Mouse (Mus musculus): ENCODE results near the gene Mrfap1. TPM values are rescaled to one million over a fixed set of nuclear protein-coding genes. Genes with fewer than 3 reads are reported as not detected.

The Mrfap1 gene
- polyA plus RNA-seq, 1 experiment from 2014 or later: 573 TPM

- Histone ChIP-seq H3K4me2 (no peak overlapping the region), H3K4me3 (ENCODE audit: low read depth, low read length) (no peak overlapping the region), H3K9me3 (ENCODE audit: low read depth, low read length) (no peaks in the 10 kb centered on the region), H3K36me3 (ENCODE audit: insufficient read depth) (no peaks in the 10 kb centered on the region), H3K4me1 (ENCODE audit: insufficient read depth) (no peaks in the 10 kb centered on the region), H3K27me3 (ENCODE audit: insufficient read depth, low read length) (no peaks in the 10 kb centered on the region), H3K27ac (ENCODE audit: low read depth) (no peak overlapping the region), H3K9ac (no peak overlapping the region)
- ATAC-seq (ENCODE audit: insufficient read depth) (no peak), DNase-seq (no peak)
- WGBS: 76% methylated on average over 5 of the region's 5 CpGs
- TF ChIP-seq CTCF (IDR thresholded peaks at IDR 0.05; ENCODE audit: low read depth): no peak
Measured at GRCm38 (mm10) chr5:36772586-36772985, 24.0 kb downstream of the Mrfap1 start.

DNA sequence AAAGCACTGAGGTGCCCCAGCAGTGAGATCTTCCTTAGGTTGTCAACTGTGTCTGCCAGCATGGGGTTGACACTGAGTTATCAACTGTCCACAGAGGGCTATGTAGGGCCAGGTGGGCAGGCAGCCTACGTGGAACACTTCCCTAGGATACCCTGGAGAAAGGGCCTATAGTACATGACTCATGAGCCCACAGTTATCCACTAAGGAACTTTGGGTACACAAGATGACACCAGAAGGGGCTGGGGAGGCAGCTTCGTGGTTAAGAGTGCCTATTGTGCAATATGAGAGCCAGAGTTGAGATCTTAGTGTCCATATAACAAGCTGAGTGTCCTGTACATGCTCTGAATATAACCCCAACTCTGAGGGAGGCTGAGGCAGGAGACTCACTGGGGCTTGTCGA is 27.0 kb downstream of the Mrfap1 start:
- WGBS: 55% methylated on average over 3 of the region's 3 CpGs
- no peak for TF ChIP-seq CTCF (IDR thresholded peaks at IDR 0.05; ENCODE audit: low read depth)
- H3K4me2 ChIP-seq: no peak overlapping the region
- H3K27me3 ChIP-seq (ENCODE audit: insufficient read depth, low read length): no peaks in the 10 kb centered on the region
- no peak overlapping the region for H3K4me3 ChIP-seq (ENCODE audit: low read depth, low read length)
- H3K4me1 ChIP-seq (ENCODE audit: insufficient read depth): no peaks in the 10 kb centered on the region
- no peaks in the 10 kb centered on the region for H3K36me3 ChIP-seq (ENCODE audit: insufficient read depth)
- no peak overlapping the region for H3K27ac ChIP-seq (ENCODE audit: low read depth)
- H3K9me3 ChIP-seq (ENCODE audit: low read depth, low read length): no peaks in the 10 kb centered on the region
- ATAC-seq (ENCODE audit: insufficient read depth) (no peak), DNase-seq (no peak)
- H3K9ac ChIP-seq: no peak overlapping the region

DNA sequence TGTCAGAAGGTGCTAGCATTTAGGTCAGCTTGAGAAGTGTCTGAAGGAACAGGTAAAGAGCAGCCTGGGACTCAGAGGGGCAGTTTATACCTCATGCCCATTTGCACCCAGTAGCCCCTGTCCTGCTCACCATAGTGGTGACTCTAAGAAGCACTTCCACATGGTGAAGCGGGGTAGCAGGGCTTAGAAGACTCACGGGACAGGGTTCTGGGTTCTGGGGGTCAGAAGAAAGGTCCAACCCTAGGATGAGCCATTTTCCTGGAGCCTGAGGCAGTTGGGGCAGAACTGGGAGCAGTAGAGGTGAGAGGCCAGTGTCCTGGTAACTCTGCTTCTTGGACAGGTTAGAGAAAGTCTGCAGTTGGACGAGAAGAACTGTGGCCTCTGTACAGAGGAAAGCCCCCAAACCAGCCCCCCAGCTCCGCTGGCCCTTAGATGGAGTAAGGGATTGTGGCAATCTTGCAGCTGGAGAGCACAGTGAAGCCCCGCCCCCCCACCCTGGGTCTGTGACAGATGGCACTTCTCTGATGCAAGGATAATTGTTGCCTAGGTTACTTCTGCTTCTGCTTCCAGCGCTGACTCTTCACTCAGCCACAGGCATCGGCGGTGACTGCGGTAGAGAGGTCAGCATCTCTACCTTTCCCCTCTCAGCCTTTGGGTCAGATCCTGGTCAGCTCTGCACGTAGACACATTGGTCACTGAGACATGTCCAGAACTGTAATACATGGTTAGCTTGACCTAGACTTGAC is 29.4 kb downstream of the Mrfap1 start:
- Histone ChIP-seq H3K9ac (no peak overlapping the region), H3K27me3 (ENCODE audit: insufficient read depth, low read length) (no peaks in the 10 kb centered on the region), H3K4me2 (no peak overlapping the region), H3K27ac (ENCODE audit: low read depth) (no peak overlapping the region), H3K4me3 (ENCODE audit: low read depth, low read length) (no peak overlapping the region), H3K9me3 (ENCODE audit: low read depth, low read length) (no peaks in the 10 kb centered on the region), H3K4me1 (ENCODE audit: insufficient read depth) (peaks cover 2% of the 10 kb centered on the region; the same call in 1 of the 2 replicates), H3K36me3 (ENCODE audit: insufficient read depth) (no peaks in the 10 kb centered on the region)
- TF ChIP-seq CTCF (IDR thresholded peaks at IDR 0.05; ENCODE audit: low read depth): no peak
- WGBS: 23% methylated on average over 10 of the region's 10 CpGs
- no peak for DNase-seq
- no peak for ATAC-seq (ENCODE audit: insufficient read depth)

- no peaks in the 10 kb centered on the region for H3K27me3 ChIP-seq (ENCODE audit: insufficient read depth, low read length)
- peaks cover 2% of the 10 kb centered on the region; the same call in 1 of the 2 replicates for H3K4me1 ChIP-seq (ENCODE audit: insufficient read depth)
- no peak overlapping the region for H3K4me3 ChIP-seq (ENCODE audit: low read depth, low read length)
- ATAC-seq (ENCODE audit: insufficient read depth): no peak
- H3K27ac ChIP-seq (ENCODE audit: low read depth): no peak overlapping the region
- H3K36me3 ChIP-seq (ENCODE audit: insufficient read depth): no peaks in the 10 kb centered on the region
- TF ChIP-seq CTCF (IDR thresholded peaks at IDR 0.05; ENCODE audit: low read depth): no peak
- H3K9me3 ChIP-seq (ENCODE audit: low read depth, low read length): no peaks in the 10 kb centered on the region
- H3K9ac ChIP-seq: no peak overlapping the region
- no peak overlapping the region for H3K4me2 ChIP-seq
- no peak for DNase-seq
- WGBS: 22% methylated on average over 4 of the region's 4 CpGs
Measured at GRCm38 (mm10) chr5:36759848-36760247, 36.7 kb downstream of the Mrfap1 start.

- Histone ChIP-seq H3K36me3 (ENCODE audit: insufficient read depth) (no peaks in the 10 kb centered on the region), H3K4me1 (ENCODE audit: insufficient read depth) (no peaks in the 10 kb centered on the region), H3K4me2 (no peak overlapping the region), H3K27ac (ENCODE audit: low read depth) (no peak overlapping the region), H3K9me3 (ENCODE audit: low read depth, low read length) (no peaks in the 10 kb centered on the region), H3K9ac (no peak overlapping the region), H3K27me3 (ENCODE audit: insufficient read depth, low read length) (no peaks in the 10 kb centered on the region), H3K4me3 (ENCODE audit: low read depth, low read length) (no peak overlapping the region)
- 72% methylated on average over 5 of the region's 5 CpGs for WGBS
- peak; percentile 57 for TF ChIP-seq CTCF (IDR thresholded peaks at IDR 0.05; ENCODE audit: low read depth)
- DNase-seq (peak; percentile 24), ATAC-seq (ENCODE audit: insufficient read depth) (no peak)
Measured at GRCm38 (mm10) chr5:36757033-36757432, 39.5 kb downstream of the Mrfap1 start.

DNA sequence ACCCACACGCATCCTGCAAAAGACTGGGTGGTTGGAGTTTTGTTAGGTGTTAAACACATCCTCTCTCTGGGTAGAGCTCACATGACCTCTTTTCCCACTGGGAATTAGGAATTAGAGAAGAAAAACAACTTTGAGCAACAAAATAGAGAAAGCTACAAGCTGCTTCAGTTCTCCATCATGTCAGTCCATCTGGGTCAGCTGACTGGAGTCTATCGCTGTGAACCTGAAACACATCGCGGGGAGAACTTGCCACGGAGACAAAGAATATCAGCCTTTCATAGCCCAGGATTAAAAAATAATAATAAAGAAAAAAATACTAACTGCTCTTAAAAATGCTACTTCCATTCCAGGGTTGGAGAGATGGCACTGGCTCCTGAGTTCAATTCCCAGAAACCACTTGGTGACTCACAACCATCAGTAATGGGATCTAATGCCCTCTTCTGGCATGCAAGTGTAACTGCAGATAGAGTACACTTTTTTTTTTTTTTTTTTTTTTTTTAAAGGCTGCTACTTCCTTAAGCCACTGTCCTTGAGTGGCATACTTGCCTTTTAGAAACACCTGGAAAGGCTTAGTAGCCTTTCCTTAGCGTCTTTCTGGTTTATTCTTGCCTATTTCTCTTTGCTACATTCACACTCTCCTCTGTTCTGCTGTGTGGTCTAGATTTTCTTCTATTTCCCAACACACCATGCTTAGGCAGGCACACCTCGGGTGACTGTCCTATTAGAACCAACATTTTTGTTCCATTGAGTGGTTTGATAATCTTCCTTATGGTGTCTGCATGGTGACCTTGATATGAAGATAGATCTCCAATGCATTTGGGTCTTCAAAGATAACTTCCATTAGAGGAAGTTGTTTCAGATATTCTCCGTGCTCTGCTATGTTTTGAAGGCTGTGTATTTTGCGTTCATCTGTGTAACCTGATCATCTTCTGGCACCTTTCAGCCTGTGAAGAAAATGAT is 46.2 kb downstream of the Mrfap1 start:
- DNase-seq: no peak
- Histone ChIP-seq H3K4me1 (ENCODE audit: insufficient read depth) (peaks cover 7% of the 10 kb centered on the region; the same call in 1 of the 2 replicates), H3K36me3 (ENCODE audit: insufficient read depth) (no peaks in the 10 kb centered on the region), H3K9me3 (ENCODE audit: low read depth, low read length) (no peaks in the 10 kb centered on the region), H3K27me3 (ENCODE audit: insufficient read depth, low read length) (no peaks in the 10 kb centered on the region), H3K9ac (no peak overlapping the region), H3K4me2 (no peak overlapping the region), H3K27ac (ENCODE audit: low read depth) (no peak overlapping the region), H3K4me3 (ENCODE audit: low read depth, low read length) (no peak overlapping the region)
- ATAC-seq (ENCODE audit: insufficient read depth): no peak
- TF ChIP-seq CTCF (IDR thresholded peaks at IDR 0.05; ENCODE audit: low read depth): peak; percentile 55
- WGBS: 72% methylated on average over 9 of the region's 9 CpGs

DNA sequence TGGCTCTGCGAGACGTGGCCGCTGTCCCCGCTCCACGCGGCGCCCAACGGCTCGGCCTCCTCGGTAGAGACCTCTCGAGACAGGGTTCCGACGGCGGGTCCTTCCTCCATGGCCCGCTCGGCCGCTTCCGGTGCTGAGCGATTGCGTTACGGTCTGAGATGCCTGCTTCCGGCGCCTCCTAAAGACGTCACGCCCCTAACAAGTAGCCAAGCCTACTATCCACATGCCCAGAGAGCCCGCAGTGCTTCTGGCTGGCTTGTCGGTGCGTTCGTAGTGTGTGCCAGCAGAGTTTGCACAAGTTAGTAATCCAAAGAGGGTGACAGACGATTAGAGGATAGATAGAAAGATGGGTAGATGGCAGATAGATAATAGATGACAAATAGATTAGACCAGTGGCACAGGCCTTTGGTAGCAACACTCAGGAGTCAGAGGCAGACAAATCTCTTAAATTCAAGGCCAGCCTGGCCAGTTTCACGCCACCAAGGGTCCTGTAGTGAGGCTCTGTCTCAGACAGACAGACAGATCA is 48.0 kb downstream of the Mrfap1 start, which contains the start of gene Bloc1s4:
TSS of gene Bloc1s4 (minus strand) at position 115 of the 526 bp plus-strand sequence.
- no peaks in the 10 kb centered on the region for H3K9me3 ChIP-seq (ENCODE audit: low read depth, low read length)
- peak within 1 kb of the TSS; percentile 93 for H3K4me3 ChIP-seq (ENCODE audit: low read depth, low read length)
- ATAC-seq (ENCODE audit: insufficient read depth) (peak; percentile 96), DNase-seq (peak; percentile 97)
- WGBS: 5% methylated on average over 31 of the region's 31 CpGs
- H3K4me2 ChIP-seq: peak within 1 kb of the TSS; percentile 94
- no peaks in the 10 kb centered on the region for H3K27me3 ChIP-seq (ENCODE audit: insufficient read depth, low read length)
- H3K27ac ChIP-seq (ENCODE audit: low read depth): no peak within 1 kb of the TSS
- TF ChIP-seq CTCF (IDR thresholded peaks at IDR 0.05; ENCODE audit: low read depth): no peak
- peak within 1 kb of the TSS; percentile 82 for H3K9ac ChIP-seq
- no peaks in the 10 kb centered on the region for H3K36me3 ChIP-seq (ENCODE audit: insufficient read depth)
- peaks cover 7% of the 10 kb centered on the region; the same call in 1 of the 2 replicates for H3K4me1 ChIP-seq (ENCODE audit: insufficient read depth)

Data from lung, embryonic 14.5 days (tissue).